In genomic region chr1:164455614-164456013, GRCm38 (mm10) we compare ENCODE assay signal across 8 mouse cellular contexts. TPM values are rescaled to one million over a fixed set of nuclear protein-coding genes. Genes with fewer than 3 reads are reported as not detected.
A peak's percentile ranks its signal among the peaks of the same experiment; 100 is the strongest.
DNase-seq lines count a peak whose midpoint lies in the region; ATAC-seq and TF ChIP-seq lines count a peak whose summit lies in the region.

No protein-coding gene starts in this region.

- peak; percentile 73; the same call in 1 of the 2 replicates for TF ChIP-seq CTCF in cerebellum, adult 2 months (IDR thresholded peaks at IDR 0.05; ENCODE audit: borderline replicate concordance, insufficient read depth, low read depth, low read length)

- WGBS in cerebellum, adult 2 months: 6% methylated on average over 7 of the region's 7 CpGs
- WGBS in heart, embryonic 15.5 days: 26% methylated on average over 7 of the region's 7 CpGs
- WGBS in liver, embryonic 13.5 days (ENCODE audit: insufficient replicate concordance): 59% methylated on average over 7 of the region's 7 CpGs
- WGBS in stomach, embryonic 14.5 days: 49% methylated on average over 7 of the region's 7 CpGs

- intact Hi-C loops in left cerebral cortex, postnatal 4 days (cut with DNase I): loop anchor here (5.0 to 10.0 kb wide), 6 partner anchors 132 to 667 kb away; no protein-coding TSS in a partner anchor
- intact Hi-C loops in left cerebral cortex, postnatal 10 days (cut with DNase I): loop anchor here (5.0 to 10.0 kb wide), 5 partner anchors 122 to 667 kb away; no protein-coding TSS in a partner anchor

- H3K9ac ChIP-seq in heart, embryonic 15.5 days: peak overlapping the region; percentile 95
- H3K9ac ChIP-seq in liver, embryonic 13.5 days: no peak overlapping the region
- H3K9ac ChIP-seq in stomach, embryonic 14.5 days (replicated peaks; ENCODE audit: low read depth, low read length): peak overlapping the region; percentile 21; the same call in 1 of the 2 replicates

- no peaks in the 10 kb centered on the region for H3K9me3 ChIP-seq in heart, embryonic 15.5 days (replicated peaks)
- H3K9me3 ChIP-seq in liver, embryonic 13.5 days (replicated peaks): no peaks in the 10 kb centered on the region
- H3K9me3 ChIP-seq in stomach, embryonic 14.5 days (ENCODE audit: control insufficient read depth, low read depth, low read length): no peaks in the 10 kb centered on the region

- H3K4me1 ChIP-seq in cerebellum, adult 2 months (ENCODE audit: control insufficient read depth, insufficient read depth, low read length): peaks cover 13% of the 10 kb centered on the region; the same call in 1 of the 2 replicates
- peaks cover 52% of the 10 kb centered on the region for H3K4me1 ChIP-seq in heart, embryonic 15.5 days (replicated peaks)
- H3K4me1 ChIP-seq in liver, embryonic 13.5 days (replicated peaks): peaks cover 31% of the 10 kb centered on the region
- peaks cover 9% of the 10 kb centered on the region; the same call in 1 of the 2 replicates for H3K4me1 ChIP-seq in stomach, embryonic 14.5 days (ENCODE audit: control insufficient read depth, insufficient read depth, low read length)

- H3K4me3 ChIP-seq in cerebellum, adult 2 months (replicated peaks; ENCODE audit: insufficient read depth, low read depth, low read length): peak overlapping the region; percentile 82
- peak overlapping the region; percentile 71 for H3K4me3 ChIP-seq in heart, embryonic 15.5 days
- H3K4me3 ChIP-seq in liver, embryonic 13.5 days (replicated peaks): 0 out of 2 replicates have a peak overlapping the region, but pooled peaks have one; percentile 60
- peak overlapping the region; percentile 66 for H3K4me3 ChIP-seq in stomach, embryonic 14.5 days (ENCODE audit: low read depth, low read length)

- no peak for TF ChIP-seq POLR2A in cerebellum, adult 2 months (IDR thresholded peaks at IDR 0.05; ENCODE audit: borderline replicate concordance, insufficient read depth, low read length)

- peaks cover 12% of the 10 kb centered on the region; the same call in 1 of the 2 replicates for H3K36me3 ChIP-seq in heart, embryonic 15.5 days
- no peaks in the 10 kb centered on the region for H3K36me3 ChIP-seq in liver, embryonic 13.5 days
- H3K36me3 ChIP-seq in stomach, embryonic 14.5 days (ENCODE audit: control insufficient read depth, insufficient read depth, low read length): peaks cover 7% of the 10 kb centered on the region; the same call in 1 of the 2 replicates

- peak overlapping the region; percentile 80 for H3K4me2 ChIP-seq in heart, embryonic 15.5 days
- peak overlapping the region; percentile 69 for H3K4me2 ChIP-seq in liver, embryonic 13.5 days
- H3K4me2 ChIP-seq in stomach, embryonic 14.5 days (replicated peaks; ENCODE audit: low read depth, low read length): peak overlapping the region; percentile 72

- H3K27me3 ChIP-seq in cerebellum, adult 2 months (ENCODE audit: control insufficient read depth, insufficient read depth, low read length): no peaks in the 10 kb centered on the region
- H3K27me3 ChIP-seq in heart, embryonic 15.5 days: peaks cover 9% of the 10 kb centered on the region; the same call in 1 of the 2 replicates
- peaks cover 59% of the 10 kb centered on the region for H3K27me3 ChIP-seq in liver, embryonic 13.5 days
- H3K27me3 ChIP-seq in stomach, embryonic 14.5 days (ENCODE audit: control insufficient read depth, insufficient read depth, low read length): 0 out of 2 replicates have a peak, but pooled peaks cover 9% of the 10 kb centered on the region

- DNase-seq in left cerebral cortex, postnatal 4 days: peak; percentile 30
- DNase-seq in left cerebral cortex, postnatal 10 days (ENCODE audit: extremely low spot score in 1 of 2, low spot score in 2 of 2): no peak
- DNase-seq in cerebellum, adult 2 months: peak; percentile 66 to 75
- no peak for DNase-seq in liver, embryonic 13.5 days
- no peak for DNase-seq in gastrocnemius, adult 8-10 months (ENCODE audit: low spot score in 2 of 2)
- DNase-seq in adrenal gland, adult 18-20 months (ENCODE audit: low spot score in 2 of 2): no peak

- H3K27ac ChIP-seq in cerebellum, adult 2 months (ENCODE audit: insufficient read depth, low read length): peak overlapping the region; percentile 99
- H3K27ac ChIP-seq in heart, embryonic 15.5 days: peak overlapping the region; percentile 98
- H3K27ac ChIP-seq in liver, embryonic 13.5 days: no peak overlapping the region
- peak overlapping the region; percentile 63; the same call in 1 of the 2 replicates for H3K27ac ChIP-seq in stomach, embryonic 14.5 days (ENCODE audit: low read length)

- ATAC-seq in heart, embryonic 15.5 days (replicated peaks; ENCODE audit: insufficient number of reproducible peaks, insufficient read depth, low FRiP score, low read depth): no peak
- ATAC-seq in liver, embryonic 13.5 days (ENCODE audit: low read depth): no peak
- ATAC-seq in stomach, embryonic 14.5 days (ENCODE audit: insufficient number of reproducible peaks, insufficient read depth, low FRiP score, low read depth): no peak

RNA-seq across cellular contexts. Expression of gene Atp1b1, which starts 2.5 kb away (rescaled TPM):
- 100 to 1,000 TPM; 722 to 767 TPM for total RNA-seq in left cerebral cortex, postnatal 4 days (2021)
- total RNA-seq in left cerebral cortex, postnatal 10 days (2021): 1,000 to 10,000 TPM; 1,479 to 1,505 TPM
- 1,554 and 1,580 TPM in 2 replicates for polyA plus RNA-seq in cerebellum, adult 2 months (2012; rRNA removed)
- 267 and 301 TPM in 2 replicates for polyA plus RNA-seq in heart, embryonic 15.5 days (2015; fragmentation: Nextera tagmentation; extraction: Ambion mirVana)
- 9.1 and 12.0 TPM in 2 replicates for polyA plus RNA-seq in liver, embryonic 13.5 days (2015; fragmentation: Nextera tagmentation; extraction: Ambion mirVana)
- polyA plus RNA-seq in stomach, embryonic 14.5 days (2014; fragmentation: Nextera tagmentation; extraction: Ambion mirVana): 76.9 and 93.2 TPM in 2 replicates
- total RNA-seq in gastrocnemius, adult 8-10 months (2022): 100 to 1,000 TPM; 111 to 182 (median 171) TPM
- 10 to 100 TPM; 60.3 to 71.3 TPM for total RNA-seq in adrenal gland, adult 18-20 months (2021)

Comparison
In these comparisons a context has a peak if more than half of its experiments do, and no peak if none do; other contexts are left out.
1. DNase-seq: peak in left cerebral cortex, postnatal 4 days (single experiment) and cerebellum, adult 2 months (2 of 2); none in left cerebral cortex, postnatal 10 days (0 of 2), liver, embryonic 13.5 days (single experiment), gastrocnemius, adult 8-10 months (0 of 2) and adrenal gland, adult 18-20 months (0 of 2).
2. Peak in every context shown above with its lines, with median percentiles within 50 percentile points of each other: H3K4me3 ChIP-seq and H3K4me2 ChIP-seq.